Mouse (Mus musculus) megakaryocyte, embryonic 14.5 days (primary cell): ENCODE results near the gene Olfr730. TPM values are rescaled to one million over a fixed set of nuclear protein-coding genes. Genes with fewer than 3 reads are reported as not detected.

ENCODE experiments used
- H3K27me3 ChIP-seq: replicated peaks from 2 replicates; pipeline ENCODE3; 2012; ENCODE audit warnings: inconsistent platforms
- H3K36me3 ChIP-seq: replicated peaks from 2 replicates; pipeline ENCODE3; 2012; ENCODE audit warnings: low read length, inconsistent platforms, mixed read lengths
- H3K4me1 ChIP-seq: 2 replicates; pipeline ENCODE4 v1.6.1; 2012; ENCODE audit warnings: inconsistent platforms
- H3K4me3 ChIP-seq: replicated peaks from 2 replicates; pipeline ENCODE3; 2012; ENCODE audit warnings: moderate library complexity, mild to moderate bottlenecking, inconsistent platforms
- H3K9me3 ChIP-seq: 2 replicates; pipeline ENCODE4 v1.6.1; 2012; ENCODE audit warnings: inconsistent platforms
- FLI1 ChIP-seq: IDR thresholded peaks from 2 replicates; pipeline ENCODE4 v1.6.1; 2012; ENCODE audit warnings: low read length, inconsistent platforms, mixed read lengths
- GATA1 ChIP-seq: IDR thresholded peaks from 3 replicates; pipeline ENCODE4 v1.6.1; 2012; ENCODE audit warnings: mixed read lengths, low read length, inconsistent platforms, borderline replicate concordance
- polyA plus RNA-seq: library from polyadenylated mRNA; stranded (reverse); fragments of >175 nt; gene quantifications from 2 replicates; pipeline ENCODE4 v1.2.3, GENCODE M21; 2012; ENCODE audit warnings: low replicate concordance; ENCODE audit not compliant: insufficient read depth

Gene Olfr730
- polyA plus RNA-seq, result not detected in 2 replicates

- no peak within 1 kb of the TSS for H3K4me3 ChIP-seq
- H3K36me3 ChIP-seq, result no peaks in the 10 kb centered on the region
- 0 out of 2 replicates have a peak, but pooled peaks cover 2% of the 10 kb centered on the region for H3K9me3 ChIP-seq
- H3K27me3 ChIP-seq, result no peaks in the 10 kb centered on the region
- no peaks in the 10 kb centered on the region for H3K4me1 ChIP-seq
- no peak for TF ChIP-seq FLI1
- TF ChIP-seq GATA1, result no peak
Observed at GRCm38 (mm10) chr14:50188098-50188497, at the start of gene Olfr730. Gene Olfr730 (minus strand): TSS chr14:50188198.

GRCm38 (mm10) chr14:50152810-50153209 is 35.2 kb downstream of the Olfr730 start, which contains the start of gene Olfr729:
Gene Olfr729 (minus strand): TSS chr14:50152910.
- H3K9me3 ChIP-seq, result peaks cover 5% of the 10 kb centered on the region; the same call in 1 of the 2 replicates
- no peak for TF ChIP-seq FLI1
- H3K4me3 ChIP-seq, result no peak within 1 kb of the TSS
- H3K4me1 ChIP-seq, result no peaks in the 10 kb centered on the region
- no peaks in the 10 kb centered on the region for H3K36me3 ChIP-seq
- H3K27me3 ChIP-seq, result no peaks in the 10 kb centered on the region

- H3K36me3 ChIP-seq, result no peaks in the 10 kb centered on the region
- H3K27me3 ChIP-seq, result no peaks in the 10 kb centered on the region
- H3K4me3 ChIP-seq, result no peak within 1 kb of the TSS
- H3K9me3 ChIP-seq, result no peaks in the 10 kb centered on the region
- H3K4me1 ChIP-seq, result no peaks in the 10 kb centered on the region
- no peak for TF ChIP-seq FLI1
- TF ChIP-seq GATA1, result no peak
Observed at GRCm38 (mm10) chr14:50142580-50142979, 45.4 kb downstream of the Olfr730 start, which contains the start of gene Olfr728. Gene Olfr728 (minus strand): TSS chr14:50142680.

Other genes with a start within 250 kb of the Olfr730 start
- gene Olfr724, start 224.9 kb downstream of the Olfr730 start, polyA plus RNA-seq, result not detected in 2 replicates
- not detected in 2 replicates for gene Olfr725, start 147.8 kb downstream of the Olfr730 start, polyA plus RNA-seq
- not detected in 2 replicates for gene Olfr726, start 97.2 kb downstream of the Olfr730 start, polyA plus RNA-seq
- gene Olfr727, start 65.0 kb downstream of the Olfr730 start, polyA plus RNA-seq, result not detected in 2 replicates
- gene Olfr728, start 45.5 kb downstream of the Olfr730 start, polyA plus RNA-seq, result not detected in 2 replicates
- not detected in 2 replicates for gene Olfr729, start 35.3 kb downstream of the Olfr730 start, polyA plus RNA-seq
- 2.5 TPM in 1 of 2 replicates, not detected in the other for gene Olfr731, start 53.7 kb upstream of the Olfr730 start, polyA plus RNA-seq
- not detected in 2 replicates for gene Olfr732, start 96.0 kb upstream of the Olfr730 start, polyA plus RNA-seq
- not detected in 2 replicates for gene Olfr733, start 113.3 kb upstream of the Olfr730 start, polyA plus RNA-seq
- gene Olfr734, start 138.6 kb upstream of the Olfr730 start, polyA plus RNA-seq, result not detected in 2 replicates
- gene Olfr735, start 160.7 kb upstream of the Olfr730 start, polyA plus RNA-seq, result not detected in 2 replicates
- gene Tlr11, start 169.7 kb upstream of the Olfr730 start, polyA plus RNA-seq, result not detected in 2 replicates
- not detected in 2 replicates for gene Olfr736, start 193.0 kb upstream of the Olfr730 start, polyA plus RNA-seq
- gene Olfr738, start 219.4 kb upstream of the Olfr730 start, polyA plus RNA-seq, result not detected in 2 replicates
- gene Olfr739, start 230.4 kb upstream of the Olfr730 start, polyA plus RNA-seq, result not detected in 2 replicates